Mouse (Mus musculus) small intestine, adult 2 months (tissue): ENCODE data around the gene Ide.

ENCODE experiments used
- CTCF ChIP-seq: fragments of 200-500 bp; IDR thresholded peaks from 2 replicates; pipeline ENCODE4 v1.5.1; 2012; ENCODE audit warnings: low read depth, mild to moderate bottlenecking, control low read depth, inconsistent platforms, low read length, moderate library complexity, mixed read lengths; ENCODE audit not compliant: insufficient replicate concordance, insufficient read length; ENCODE audit errors: extremely low read depth
- POLR2A ChIP-seq: fragments of 200-500 bp; IDR thresholded peaks from 2 replicates; pipeline ENCODE4 v1.6.1; 2012; ENCODE audit warnings: low read depth, mild to moderate bottlenecking, control low read depth, inconsistent platforms, low read length, moderate library complexity

GRCm38 (mm10) chr19:37239096-37239495 lies 98.6 kb downstream of the Ide start:
- TF ChIP-seq CTCF (no peak), POLR2A (no peak)
